Mouse (Mus musculus): ENCODE results near the gene Ccdc78. TPM values are rescaled to one million over a fixed set of nuclear protein-coding genes. Genes with fewer than 3 reads are reported as not detected.
A peak's percentile ranks its signal among the peaks of the same experiment; 100 is the strongest.

Gene Ccdc78
- polyA plus RNA-seq, 1 experiment from 2014 or later = 0.11 TPM

DNA sequence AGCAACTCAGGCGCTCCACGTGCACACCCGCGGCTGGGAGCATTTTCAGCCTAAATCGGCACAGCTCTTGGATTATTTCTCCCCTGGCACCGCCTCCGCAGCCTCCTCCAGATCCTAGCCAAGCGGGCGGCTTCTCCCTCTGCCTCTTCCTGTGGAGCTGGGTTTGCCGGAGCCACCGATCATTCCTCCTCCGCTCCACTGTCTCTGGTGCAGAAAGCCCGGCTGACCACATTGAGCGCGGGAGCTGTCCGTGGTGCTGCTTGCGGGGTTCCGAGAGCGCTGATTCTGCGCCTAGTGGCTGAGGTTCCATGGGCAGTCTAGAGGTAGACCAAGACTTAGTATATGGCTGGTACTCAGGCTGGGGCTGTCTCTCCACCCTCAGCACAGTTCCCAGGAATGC lies 27.1 kb downstream of the Ccdc78 start:
- DNase-seq (ENCODE audit: low spot score, missing footprints) = peak; percentile 98
- Histone ChIP-seq H3K4me2 (no peak overlapping the region), H3K4me3 (ENCODE audit: low read depth, low read length) (no peak overlapping the region), H3K9me3 (ENCODE audit: control insufficient read depth, low read length) (no peaks in the 10 kb centered on the region), H3K9ac (ENCODE audit: low read length) (no peak overlapping the region), H3K27ac (ENCODE audit: low read depth, low read length) (no peak overlapping the region), H3K4me1 (ENCODE audit: control insufficient read depth, insufficient read depth, low read length) (peaks cover 15% of the 10 kb centered on the region), H3K27me3 (ENCODE audit: control insufficient read depth, insufficient read depth, low read length) (peaks cover 11% of the 10 kb centered on the region), H3K36me3 (ENCODE audit: control insufficient read depth, insufficient read depth, low read length) (no peaks in the 10 kb centered on the region)
- WGBS = 3% methylated on average over 20 of the region's 20 CpGs
- no peak for ATAC-seq (ENCODE audit: low FRiP score)

DNA sequence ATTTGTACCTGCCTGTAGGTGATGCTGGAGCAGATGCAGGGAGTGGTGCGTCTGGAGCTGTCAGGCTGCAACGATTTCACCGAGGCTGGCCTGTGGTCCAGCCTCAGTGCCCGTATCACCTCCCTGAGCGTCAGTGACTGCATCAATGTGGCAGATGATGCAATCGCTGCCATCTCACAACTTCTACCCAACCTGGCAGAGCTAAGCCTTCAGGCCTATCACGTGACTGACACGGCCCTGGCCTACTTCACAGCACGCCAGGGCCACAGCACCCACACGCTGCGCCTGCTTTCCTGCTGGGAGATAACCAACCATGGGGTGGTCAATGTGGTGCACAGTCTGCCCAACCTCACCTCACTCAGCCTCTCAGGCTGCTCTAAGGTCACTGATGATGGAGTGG lies 31.3 kb downstream of the Ccdc78 start:
- DNase-seq (ENCODE audit: low spot score, missing footprints) = no peak
- Histone ChIP-seq H3K4me3 (ENCODE audit: low read depth, low read length) (no peak overlapping the region), H3K27me3 (ENCODE audit: control insufficient read depth, insufficient read depth, low read length) (peaks cover 28% of the 10 kb centered on the region), H3K27ac (ENCODE audit: low read depth, low read length) (no peak overlapping the region), H3K9ac (ENCODE audit: low read length) (no peak overlapping the region), H3K9me3 (ENCODE audit: control insufficient read depth, low read length) (no peaks in the 10 kb centered on the region), H3K4me2 (no peak overlapping the region), H3K36me3 (ENCODE audit: control insufficient read depth, insufficient read depth, low read length) (no peaks in the 10 kb centered on the region), H3K4me1 (ENCODE audit: control insufficient read depth, insufficient read depth, low read length) (peaks cover 7% of the 10 kb centered on the region)
- 85% methylated on average over 11 of the region's 11 CpGs for WGBS
- no peak for ATAC-seq (ENCODE audit: low FRiP score)

DNA sequence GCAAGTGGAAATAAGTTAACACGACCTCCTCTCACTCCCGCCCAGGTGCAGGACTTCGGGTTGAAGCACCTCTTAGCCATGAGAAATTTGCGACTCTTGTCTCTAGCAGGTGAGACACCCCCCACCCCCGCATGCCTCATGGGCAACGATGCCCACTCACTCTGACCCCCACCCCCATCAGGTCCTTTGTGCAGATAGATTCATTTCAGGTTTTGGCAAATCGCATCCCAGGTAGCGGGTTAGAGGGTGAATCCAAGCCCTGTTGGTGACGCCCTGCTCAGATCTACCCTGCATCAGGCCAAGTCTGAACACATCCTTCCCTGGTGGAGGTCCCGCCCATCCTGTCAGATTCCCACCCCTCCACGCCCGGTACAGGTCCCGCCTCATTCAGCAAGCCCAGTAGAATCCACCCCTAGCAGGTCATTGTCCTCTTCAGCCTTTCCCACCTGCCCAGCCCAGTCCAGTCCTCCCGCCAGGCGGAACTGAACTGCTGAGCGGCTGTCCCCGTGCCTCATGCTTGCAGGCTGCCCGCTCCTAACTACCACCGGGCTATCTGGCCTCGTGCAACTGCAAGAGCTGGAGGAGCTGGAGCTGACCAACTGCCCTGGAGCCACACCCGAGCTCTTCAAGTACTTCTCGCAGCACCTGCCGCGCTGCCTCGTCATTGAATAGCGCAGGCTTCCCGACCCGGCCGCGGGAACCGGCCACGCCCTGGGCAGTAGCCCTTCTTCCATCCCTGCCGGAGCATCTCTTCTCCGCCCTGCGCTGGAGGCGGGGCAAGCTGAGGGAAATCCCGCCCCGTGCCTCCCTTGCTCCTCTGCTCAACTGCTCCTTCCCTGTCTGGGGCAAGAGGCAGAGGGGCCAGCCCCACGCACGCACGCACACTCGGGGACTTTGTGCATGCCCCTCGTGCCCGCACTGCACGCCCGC lies 32.7 kb downstream of the Ccdc78 start:
- Histone ChIP-seq H3K4me2 (peak overlapping the region; percentile 31), H3K9ac (ENCODE audit: low read length) (peak overlapping the region; percentile 36; the same call in 1 of the 2 replicates), H3K4me1 (ENCODE audit: control insufficient read depth, insufficient read depth, low read length) (peaks cover 11% of the 10 kb centered on the region), H3K27me3 (ENCODE audit: control insufficient read depth, insufficient read depth, low read length) (peaks cover 25% of the 10 kb centered on the region), H3K27ac (ENCODE audit: low read depth, low read length) (no peak overlapping the region), H3K9me3 (ENCODE audit: control insufficient read depth, low read length) (no peaks in the 10 kb centered on the region), H3K36me3 (ENCODE audit: control insufficient read depth, insufficient read depth, low read length) (no peaks in the 10 kb centered on the region), H3K4me3 (ENCODE audit: low read depth, low read length) (no peak overlapping the region)
- 8% methylated on average over 46 of the region's 46 CpGs for WGBS
- no peak; the same call in 1 of the 2 replicates for ATAC-seq (ENCODE audit: low FRiP score)
- no peak for DNase-seq (ENCODE audit: low spot score, missing footprints)

DNA sequence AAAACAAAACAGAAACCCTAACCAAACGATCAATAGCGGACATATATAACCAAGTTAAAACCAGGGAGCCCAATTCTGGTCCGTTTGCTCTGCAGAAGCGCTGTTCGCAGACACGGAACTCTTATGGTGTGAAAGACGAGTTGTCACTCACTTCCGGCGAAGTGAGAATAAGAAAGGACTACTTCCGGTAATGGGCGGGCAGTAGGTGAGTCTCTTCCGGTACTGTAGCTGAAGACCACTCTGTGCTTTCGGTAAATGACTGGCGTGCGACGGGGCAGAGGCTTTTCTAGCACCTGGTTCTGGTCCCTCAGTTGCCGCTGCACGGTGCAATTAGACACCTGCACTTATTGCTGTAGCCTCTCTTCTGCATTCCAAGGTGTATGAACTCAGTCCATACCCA lies 37.1 kb downstream of the Ccdc78 start, which contains the start of gene Wdr24:
TSS of gene Wdr24 (plus strand) at position 176 of the 400 bp plus-strand sequence.
- under 1% methylated on average over 18 of the region's 18 CpGs for WGBS
- DNase-seq (ENCODE audit: low spot score, missing footprints) (peak; percentile 98), ATAC-seq (ENCODE audit: low FRiP score) (peak; percentile 69)
- no peaks in the 10 kb centered on the region for H3K36me3 ChIP-seq (ENCODE audit: control insufficient read depth, insufficient read depth, low read length)
- peaks cover 17% of the 10 kb centered on the region for H3K27me3 ChIP-seq (ENCODE audit: control insufficient read depth, insufficient read depth, low read length)
- peak within 1 kb of the TSS; percentile 77 for H3K9ac ChIP-seq (ENCODE audit: low read length)
- peak within 1 kb of the TSS; percentile 57 for H3K4me3 ChIP-seq (ENCODE audit: low read depth, low read length)
- H3K27ac ChIP-seq (ENCODE audit: low read depth, low read length) = no peak within 1 kb of the TSS
- peak within 1 kb of the TSS; percentile 90 for H3K4me2 ChIP-seq
- peaks cover 27% of the 10 kb centered on the region for H3K4me1 ChIP-seq (ENCODE audit: control insufficient read depth, insufficient read depth, low read length)
- no peaks in the 10 kb centered on the region for H3K9me3 ChIP-seq (ENCODE audit: control insufficient read depth, low read length)

DNA sequence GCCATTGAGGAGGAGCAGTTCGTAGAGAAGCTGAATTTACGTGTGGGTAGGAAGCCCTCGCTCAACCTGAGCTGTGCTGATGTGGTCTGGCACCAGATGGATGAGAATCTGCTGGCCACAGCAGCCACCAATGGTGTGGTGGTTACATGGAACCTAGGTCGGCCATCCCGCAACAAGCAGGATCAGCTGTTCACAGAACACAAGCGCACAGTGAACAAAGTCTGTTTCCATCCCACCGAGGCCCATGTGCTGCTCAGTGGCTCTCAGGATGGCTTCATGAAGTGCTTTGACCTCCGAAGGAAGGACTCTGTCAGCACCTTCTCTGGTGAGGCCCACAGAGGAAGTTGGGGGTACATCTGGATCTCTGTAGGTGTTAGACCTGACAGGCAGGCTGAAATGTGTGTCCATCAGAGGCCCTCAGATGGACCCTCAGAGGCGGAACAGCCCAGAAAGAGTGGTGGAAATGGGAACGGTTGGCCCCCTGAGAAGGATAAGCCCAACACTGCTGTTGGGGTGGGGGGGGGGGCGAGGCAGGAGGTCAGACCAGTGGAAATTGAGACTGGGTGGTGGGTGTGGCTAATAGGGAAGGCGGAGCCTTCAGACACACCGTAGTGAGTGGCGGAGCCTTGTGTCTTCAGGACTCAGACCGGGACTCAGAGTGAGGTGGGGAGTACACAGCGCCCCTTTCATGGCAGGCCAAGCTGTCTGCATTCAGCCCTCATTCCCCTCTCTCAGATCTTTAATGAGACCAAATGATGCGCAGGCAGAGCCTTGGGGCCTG lies 38.2 kb downstream of the Ccdc78 start:
- peaks cover 26% of the 10 kb centered on the region for H3K4me1 ChIP-seq (ENCODE audit: control insufficient read depth, insufficient read depth, low read length)

DNA sequence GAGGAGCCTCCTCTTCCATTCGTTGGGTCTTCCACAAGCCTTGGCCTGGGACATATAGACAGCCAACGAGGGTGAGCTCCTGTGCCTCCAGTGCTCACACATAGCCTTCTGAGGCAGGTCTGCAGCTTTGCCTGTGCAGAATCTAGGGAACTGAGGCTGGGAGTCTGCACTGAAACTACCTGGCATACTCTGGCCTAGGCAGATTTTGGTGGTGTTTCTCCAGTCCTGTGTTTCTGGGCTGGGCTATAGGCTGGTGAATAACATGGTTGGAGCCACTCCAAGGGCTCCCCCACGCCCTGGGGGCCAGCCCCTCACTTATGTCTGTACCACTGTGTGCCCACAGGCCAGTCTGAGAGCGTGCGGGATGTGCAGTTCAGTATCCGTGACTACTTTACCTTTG lies 38.9 kb downstream of the Ccdc78 start:
- Histone ChIP-seq H3K9ac (ENCODE audit: low read length) (no peak overlapping the region), H3K27me3 (ENCODE audit: control insufficient read depth, insufficient read depth, low read length) (no peaks in the 10 kb centered on the region), H3K4me2 (no peak overlapping the region), H3K27ac (ENCODE audit: low read depth, low read length) (no peak overlapping the region), H3K36me3 (ENCODE audit: control insufficient read depth, insufficient read depth, low read length) (peaks cover 2% of the 10 kb centered on the region; the same call in 1 of the 2 replicates), H3K9me3 (ENCODE audit: control insufficient read depth, low read length) (no peaks in the 10 kb centered on the region), H3K4me3 (ENCODE audit: low read depth, low read length) (no peak overlapping the region), H3K4me1 (ENCODE audit: control insufficient read depth, insufficient read depth, low read length) (peaks cover 32% of the 10 kb centered on the region)
- DNase-seq (ENCODE audit: low spot score, missing footprints) (no peak), ATAC-seq (ENCODE audit: low FRiP score) (no peak)
- 83% methylated on average over 6 of the region's 6 CpGs for WGBS

More for the DNA sequence above, 38.2 kb downstream of the Ccdc78 start:
- ATAC-seq (ENCODE audit: low FRiP score) = no peak
- Histone ChIP-seq H3K27ac (ENCODE audit: low read depth, low read length) (no peak overlapping the region), H3K4me3 (ENCODE audit: low read depth, low read length) (peak overlapping the region; percentile 57), H3K9me3 (ENCODE audit: control insufficient read depth, low read length) (no peaks in the 10 kb centered on the region), H3K4me2 (peak overlapping the region; percentile 90), H3K36me3 (ENCODE audit: control insufficient read depth, insufficient read depth, low read length) (no peaks in the 10 kb centered on the region; the same call in 1 of the 2 replicates), H3K27me3 (ENCODE audit: control insufficient read depth, insufficient read depth, low read length) (peaks cover 6% of the 10 kb centered on the region), H3K9ac (ENCODE audit: low read length) (peak overlapping the region; percentile 77)
- 80% methylated on average over 17 of the region's 17 CpGs for WGBS
- no peak for DNase-seq (ENCODE audit: low spot score, missing footprints)

DNA sequence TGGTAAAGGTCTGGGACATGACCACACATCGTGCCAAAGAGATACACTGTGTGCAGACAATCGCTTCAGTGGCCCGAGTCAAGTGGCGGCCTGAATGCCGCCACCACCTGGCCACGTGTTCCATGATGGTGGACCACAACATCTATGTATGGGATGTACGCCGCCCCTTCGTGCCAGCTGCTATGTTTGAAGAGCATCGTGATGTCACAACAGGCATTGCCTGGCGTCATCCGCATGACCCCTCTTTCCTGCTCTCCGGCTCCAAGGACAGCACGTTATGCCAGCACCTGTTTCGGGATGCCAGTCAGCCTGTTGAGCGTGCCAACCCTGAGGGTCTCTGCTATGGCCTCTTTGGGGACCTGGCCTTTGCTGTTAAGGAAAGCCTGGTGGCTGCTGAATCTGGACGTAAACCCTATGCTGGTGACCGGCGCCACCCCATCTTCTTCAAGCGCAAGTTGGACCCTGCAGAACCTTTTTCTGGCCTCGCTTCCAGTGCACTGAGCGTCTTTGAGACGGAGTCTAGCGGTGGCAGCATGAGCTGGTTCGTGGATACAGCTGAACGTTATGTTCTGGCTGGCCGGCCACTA lies 39.7 kb downstream of the Ccdc78 start:
- DNase-seq (ENCODE audit: low spot score, missing footprints) = no peak
- no peaks in the 10 kb centered on the region for H3K27me3 ChIP-seq (ENCODE audit: control insufficient read depth, insufficient read depth, low read length)
- H3K4me2 ChIP-seq = no peak overlapping the region
- H3K9ac ChIP-seq (ENCODE audit: low read length) = no peak overlapping the region
- H3K9me3 ChIP-seq (ENCODE audit: control insufficient read depth, low read length) = no peaks in the 10 kb centered on the region
- 95% methylated on average over 27 of the region's 27 CpGs for WGBS
- ATAC-seq (ENCODE audit: low FRiP score) = no peak
- peaks cover 7% of the 10 kb centered on the region; the same call in 1 of the 2 replicates for H3K36me3 ChIP-seq (ENCODE audit: control insufficient read depth, insufficient read depth, low read length)
- no peak overlapping the region for H3K27ac ChIP-seq (ENCODE audit: low read depth, low read length)
- no peak overlapping the region for H3K4me3 ChIP-seq (ENCODE audit: low read depth, low read length)
- peaks cover 35% of the 10 kb centered on the region for H3K4me1 ChIP-seq (ENCODE audit: control insufficient read depth, insufficient read depth, low read length)

DNA sequence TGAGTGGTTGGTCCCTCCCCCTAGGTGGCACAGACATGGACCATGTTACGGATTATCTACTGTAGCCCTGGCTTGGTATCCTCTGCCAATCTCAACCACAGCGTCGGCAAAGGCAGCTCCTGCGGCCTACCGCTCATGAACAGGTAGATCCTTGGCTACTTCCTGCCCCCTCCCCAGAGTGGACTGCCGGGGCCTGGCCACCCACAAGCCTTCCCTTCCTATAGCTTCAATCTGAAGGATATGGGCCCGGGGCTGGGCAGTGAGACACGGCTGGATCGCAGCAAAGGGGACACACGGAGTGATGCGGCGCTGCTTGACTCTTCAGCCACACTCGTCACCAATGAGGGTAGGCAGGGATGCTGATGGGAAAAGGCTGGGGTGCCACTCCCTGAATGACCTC lies 40.6 kb downstream of the Ccdc78 start:
- no peaks in the 10 kb centered on the region for H3K9me3 ChIP-seq (ENCODE audit: control insufficient read depth, low read length)
- H3K36me3 ChIP-seq (ENCODE audit: control insufficient read depth, insufficient read depth, low read length) = peaks cover 11% of the 10 kb centered on the region; the same call in 1 of the 2 replicates
- 95% methylated on average over 13 of the region's 13 CpGs for WGBS
- ATAC-seq (ENCODE audit: low FRiP score) (no peak), DNase-seq (ENCODE audit: low spot score, missing footprints) (no peak)
- H3K4me3 ChIP-seq (ENCODE audit: low read depth, low read length) = no peak overlapping the region
- H3K27ac ChIP-seq (ENCODE audit: low read depth, low read length) = no peak overlapping the region
- H3K27me3 ChIP-seq (ENCODE audit: control insufficient read depth, insufficient read depth, low read length) = no peaks in the 10 kb centered on the region
- H3K4me1 ChIP-seq (ENCODE audit: control insufficient read depth, insufficient read depth, low read length) = peaks cover 44% of the 10 kb centered on the region
- H3K4me2 ChIP-seq = no peak overlapping the region
- H3K9ac ChIP-seq (ENCODE audit: low read length) = no peak overlapping the region
